Mouse (Mus musculus) brain, embryonic 14.5 days (tissue): ENCODE data around the gene Rapgef1. TPM values are rescaled to one million over a fixed set of nuclear protein-coding genes. Genes with fewer than 3 reads are reported as not detected.

Source experiments
- DNase-seq: peaks from one replicate; pipeline ENCODE4 v3.0.0-alpha.2; 2011; ENCODE audit warnings: low read depth
- CTCF ChIP-seq: fragments of 200-500 bp; IDR thresholded peaks from 2 replicates; pipeline ENCODE4 v1.5.1; 2012; ENCODE audit warnings: inconsistent platforms, mild to moderate bottlenecking, moderate library complexity, borderline replicate concordance; ENCODE audit not compliant: insufficient read depth, insufficient read length; ENCODE audit errors: extremely low read depth
- POLR2A ChIP-seq: fragments of 200-500 bp; IDR thresholded peaks from 2 replicates; pipeline ENCODE4 v1.6.1; 2012; ENCODE audit warnings: mild to moderate bottlenecking, inconsistent platforms, borderline replicate concordance; ENCODE audit not compliant: poor library complexity, insufficient read depth, insufficient read length, severe bottlenecking; ENCODE audit errors: extremely low read depth
- polyA plus RNA-seq: library from polyadenylated mRNA; depleted of rRNA; stranded (reverse); fragments of >200 nt; gene quantifications from 2 replicates; pipeline ENCODE4 v1.2.3, GENCODE M21; 2012

The Rapgef1 gene
- polyA plus RNA-seq, 1 experiment, result 101 TPM

- TF ChIP-seq CTCF (no peak), POLR2A (no peak)
- DNase-seq, result no peak
Measured at GRCm38 (mm10) chr2:29679710-29680584, 60.4 kb downstream of the Rapgef1 start.

GRCm38 (mm10) chr2:29683261-29683999 lies 63.9 kb downstream of the Rapgef1 start:
- TF ChIP-seq POLR2A (no peak), CTCF (no peak)
- no peak for DNase-seq

DNA sequence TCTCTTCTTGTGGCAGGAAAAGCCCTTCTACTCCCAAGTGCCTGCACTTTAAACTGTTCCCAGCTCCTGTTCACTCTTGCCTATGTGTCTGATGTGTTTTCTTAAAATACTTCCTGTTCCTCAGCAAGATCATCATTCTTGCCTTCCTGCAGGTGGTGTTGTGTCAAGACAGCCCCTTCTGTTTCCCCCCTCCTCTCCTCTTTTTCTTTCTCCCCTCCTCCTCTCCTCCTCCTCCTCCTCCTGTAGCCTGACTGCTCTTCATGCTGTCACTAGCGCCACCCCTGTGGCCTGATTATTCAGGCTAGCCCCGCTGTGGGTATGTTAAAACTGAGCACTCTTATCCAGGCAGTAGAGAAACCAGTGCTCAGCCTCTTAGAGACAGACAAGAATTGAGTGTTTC lies 65.0 kb downstream of the Rapgef1 start:
- TF ChIP-seq POLR2A (no peak), CTCF (no peak)
- DNase-seq, result no peak

DNA sequence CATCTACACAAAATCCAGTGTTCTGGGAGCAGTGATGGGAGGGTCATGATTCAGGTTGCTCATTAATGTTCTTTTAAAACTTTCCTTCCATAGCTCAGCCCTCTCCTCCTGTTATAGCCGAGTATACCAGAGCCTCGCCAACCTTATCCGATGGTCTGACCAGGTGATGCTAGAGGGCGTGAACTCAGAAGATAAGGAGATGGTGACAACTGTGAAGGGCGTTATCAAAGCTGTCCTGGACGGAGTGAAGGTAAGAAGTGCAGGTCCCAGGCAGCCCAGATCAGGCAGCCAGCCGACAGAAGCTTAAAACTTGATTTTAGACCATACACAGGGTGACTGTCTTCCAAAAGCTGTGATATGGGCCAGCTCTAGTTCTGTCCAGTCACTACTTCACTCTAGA lies 69.5 kb downstream of the Rapgef1 start:
- DNase-seq, result no peak
- TF ChIP-seq CTCF (no peak), POLR2A (no peak)

- TF ChIP-seq POLR2A, result no peak
- TF ChIP-seq CTCF, result no peak
- no peak for DNase-seq
Measured at GRCm38 (mm10) chr2:29689495-29689894, 70.0 kb downstream of the Rapgef1 start.

GRCm38 (mm10) chr2:29691068-29691467 lies 71.5 kb downstream of the Rapgef1 start:
- TF ChIP-seq CTCF, result no peak
- TF ChIP-seq POLR2A, result no peak
- no peak for DNase-seq

DNA sequence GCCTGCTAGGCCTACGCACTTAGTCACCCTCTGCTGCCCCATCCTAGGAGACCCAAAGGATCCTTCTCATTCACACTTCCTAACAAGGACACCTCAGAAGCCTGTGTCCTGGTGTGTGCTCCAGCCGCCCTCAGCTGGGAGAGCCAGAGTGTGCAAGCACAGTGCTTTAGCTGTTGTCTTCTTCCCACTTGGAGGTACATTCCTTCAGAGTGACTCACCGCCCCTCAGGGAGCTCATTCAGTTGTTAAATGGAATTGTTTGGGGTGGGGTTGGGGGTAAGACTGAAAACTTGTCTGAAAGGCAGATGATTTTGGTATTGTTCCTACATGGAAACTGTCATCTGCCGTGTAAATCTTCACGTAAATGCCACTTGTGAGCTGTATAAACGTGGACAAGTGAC lies 72.0 kb downstream of the Rapgef1 start:
- no peak for TF ChIP-seq CTCF
- TF ChIP-seq POLR2A, result no peak
- DNase-seq, result no peak

DNA sequence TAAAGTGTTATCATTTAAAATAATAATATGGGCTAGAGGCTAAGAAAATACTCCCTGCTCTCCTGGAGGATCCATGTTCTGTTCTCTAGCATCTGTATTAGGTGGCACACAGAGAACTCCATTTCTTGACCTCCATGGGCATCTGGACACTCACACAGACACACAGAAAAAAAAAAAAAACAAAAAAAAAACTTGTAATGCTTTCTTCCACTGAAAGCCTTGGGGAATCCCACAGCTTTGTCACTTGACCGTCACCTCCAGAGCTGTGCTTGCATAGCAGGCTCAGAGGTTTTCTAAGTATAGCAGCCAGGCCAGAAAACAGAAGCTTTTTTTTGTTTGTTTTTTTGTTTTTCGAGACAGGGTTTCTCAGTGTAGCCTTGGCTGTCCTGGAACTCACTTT lies 72.7 kb downstream of the Rapgef1 start:
- DNase-seq, result no peak
- no peak for TF ChIP-seq POLR2A
- TF ChIP-seq CTCF, result no peak

- no peak for DNase-seq
- TF ChIP-seq POLR2A, result no peak
Measured at GRCm38 (mm10) chr2:29696207-29696800, 76.8 kb downstream of the Rapgef1 start.

- no peak for DNase-seq
Measured at GRCm38 (mm10) chr2:29698421-29699290, 79.1 kb downstream of the Rapgef1 start.

More at GRCm38 (mm10) chr2:29698421-29699290, 79.1 kb downstream of the Rapgef1 start:
- TF ChIP-seq POLR2A, result no peak
- TF ChIP-seq CTCF, result no peak
